Mouse (Mus musculus) MEL-GATA-1-ER (cell line): Measurements from ENCODE around the gene Rbm42.

ENCODE experiments used
- DNase-seq: peaks from one replicate; pipeline ENCODE4 v3.0.0-alpha.2; 2012; ENCODE audit warnings: low read depth; ENCODE audit errors: extremely low read depth

Gene Rbm42

GRCm38 (mm10) chr7:30618658-30619057 lies 31.5 kb downstream of the Rbm42 start:
- DNase-seq, result no peak

GRCm38 (mm10) chr7:30615049-30615760 lies 34.9 kb downstream of the Rbm42 start:
- DNase-seq, result no peak

GRCm38 (mm10) chr7:30614454-30614853 lies 35.7 kb downstream of the Rbm42 start:
- peak; percentile 50 for DNase-seq

GRCm38 (mm10) chr7:30613529-30614112 lies 36.5 kb downstream of the Rbm42 start:
- DNase-seq, result no peak

GRCm38 (mm10) chr7:30612654-30613402 lies 37.3 kb downstream of the Rbm42 start, which contains the start of gene Upk1a:
Gene Upk1a (minus strand): TSS chr7:30612847.
- DNase-seq, result no peak

GRCm38 (mm10) chr7:30610043-30610442 lies 40.1 kb downstream of the Rbm42 start:
- DNase-seq, result no peak

- DNase-seq, result no peak
These were observed 41.6 kb downstream of the Rbm42 start for GRCm38 (mm10) chr7:30608476-30608875.

GRCm38 (mm10) chr7:30607706-30608309 lies 42.3 kb downstream of the Rbm42 start:
- peak; percentile 35 for DNase-seq

- no peak for DNase-seq
These were observed 45.2 kb downstream of the Rbm42 start for GRCm38 (mm10) chr7:30604944-30605343.

GRCm38 (mm10) chr7:30604424-30604823 lies 45.7 kb downstream of the Rbm42 start:
- DNase-seq, result no peak

GRCm38 (mm10) chr7:30602583-30602982 lies 47.5 kb downstream of the Rbm42 start:
- no peak for DNase-seq

GRCm38 (mm10) chr7:30600651-30601050 lies 49.5 kb downstream of the Rbm42 start:
- DNase-seq, result no peak

GRCm38 (mm10) chr7:30599933-30600353 lies 50.2 kb downstream of the Rbm42 start:
- peak; percentile 96 for DNase-seq

GRCm38 (mm10) chr7:30598786-30599185 lies 51.3 kb downstream of the Rbm42 start, which contains the start of gene Zbtb32:
Gene Zbtb32 (minus strand): TSS chr7:30598909.
- no peak for DNase-seq

GRCm38 (mm10) chr7:30596811-30597210 lies 53.3 kb downstream of the Rbm42 start:
- DNase-seq, result no peak

- no peak for DNase-seq
These were observed 54.0 kb downstream of the Rbm42 start for GRCm38 (mm10) chr7:30596093-30596492.

GRCm38 (mm10) chr7:30594510-30595024 lies 55.5 kb downstream of the Rbm42 start:
- DNase-seq, result peak; percentile 36

GRCm38 (mm10) chr7:30593579-30594509 lies 56.3 kb downstream of the Rbm42 start:
- DNase-seq, result no peak

- DNase-seq, result peak; percentile 81
These were observed 57.2 kb downstream of the Rbm42 start for GRCm38 (mm10) chr7:30592772-30593423.

GRCm38 (mm10) chr7:30591605-30591951 lies 58.5 kb downstream of the Rbm42 start:
- DNase-seq, result no peak
